Mouse (Mus musculus) adrenal gland, postnatal 25 days (tissue): ENCODE measurements around the gene Psmc3. TPM values are rescaled to one million over a fixed set of nuclear protein-coding genes. Genes with fewer than 3 reads are reported as not detected.

Source experiments
- DNase-seq: peaks from one replicate; pipeline ENCODE4 v3.0.0; 2021; ENCODE audit warnings: mixed read lengths
- total RNA-seq: library from RNA; stranded (reverse); gene quantifications from 2 replicates; pipeline ENCODE4 v1.2.3, GENCODE M21; 2021

The Psmc3 gene
- total RNA-seq, 1 experiment from 2014 or later = 203 TPM

DNA sequence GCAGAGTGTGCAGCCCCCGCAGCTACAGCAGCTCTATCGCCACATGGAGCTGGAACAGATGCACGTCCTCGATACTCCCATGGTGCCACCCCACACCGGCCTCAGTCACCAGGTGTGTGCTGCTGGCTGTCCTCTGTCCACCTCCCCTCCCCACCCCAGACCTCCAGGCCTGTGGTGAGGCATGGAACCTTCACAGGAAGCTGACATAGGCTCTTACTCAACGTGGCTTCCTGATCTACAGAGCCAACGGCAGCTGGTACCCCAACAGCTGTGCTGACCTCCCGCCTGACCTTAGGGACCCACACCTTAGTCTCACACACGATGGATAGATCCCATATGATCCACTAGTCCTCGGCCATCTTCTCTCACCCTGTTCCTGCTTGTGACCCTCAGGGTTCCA lies 59.5 kb downstream of the Psmc3 start:
- no peak for DNase-seq

GRCm38 (mm10) chr2:91113852-91114251 lies 60.0 kb downstream of the Psmc3 start:
- no peak for DNase-seq

GRCm38 (mm10) chr2:91114781-91115577 lies 61.2 kb downstream of the Psmc3 start:
- peak; percentile 98 for DNase-seq

DNA sequence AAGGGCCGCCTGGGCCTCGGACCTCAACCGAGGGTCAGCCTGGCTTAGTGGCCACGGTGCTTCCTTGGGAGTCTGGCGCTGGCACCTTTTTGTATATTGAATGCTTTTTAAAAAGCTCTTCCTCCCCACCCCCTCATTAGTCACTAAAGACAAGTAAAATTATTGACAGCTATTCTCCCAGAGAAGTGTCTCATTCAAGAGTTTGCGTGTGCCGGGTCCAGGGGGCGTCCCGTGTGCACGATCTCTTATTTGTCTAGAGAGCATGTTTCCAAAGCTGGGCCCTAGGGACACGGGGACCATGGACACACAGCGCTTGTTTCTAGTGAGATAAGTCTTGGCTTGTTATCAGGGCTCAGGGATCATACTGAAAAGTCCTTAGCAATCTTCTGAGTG lies 61.8 kb downstream of the Psmc3 start:
- no peak for DNase-seq

Other genes with a start within 250 kb of the Psmc3 start
- 248 and 259 TPM in 2 replicates for gene Mtch2, start 206.9 kb upstream of the Psmc3 start, total RNA-seq
- 1.00 and 1.9 TPM in 2 replicates for gene C1qtnf4, start 168.1 kb upstream of the Psmc3 start, total RNA-seq
- gene Kbtbd4, start 149.3 kb upstream of the Psmc3 start, total RNA-seq = 30.9 and 36.0 TPM in 2 replicates
- 313 and 358 TPM in 2 replicates for gene Ndufs3, start 149.2 kb upstream of the Psmc3 start, total RNA-seq
- gene Celf1, start 113.6 kb upstream of the Psmc3 start, total RNA-seq = 92.6 and 96.8 TPM in 2 replicates
- gene Rapsn, start 18.4 kb upstream of the Psmc3 start, total RNA-seq = 2.1 and 2.9 TPM in 2 replicates
- 31.2 and 32.7 TPM in 2 replicates for gene Slc39a13, start 16.4 kb downstream of the Psmc3 start, total RNA-seq
- gene Spi1, start 28.4 kb downstream of the Psmc3 start, total RNA-seq = 3.0 and 3.3 TPM in 2 replicates
- gene Mybpc3, start 64.1 kb downstream of the Psmc3 start, total RNA-seq = not detected in 2 replicates
- 21.0 and 22.9 TPM in 2 replicates for gene Madd, start 129.8 kb downstream of the Psmc3 start, total RNA-seq
- 16.7 and 22.7 TPM in 2 replicates for gene Nr1h3, start 148.8 kb downstream of the Psmc3 start, total RNA-seq
- gene Acp2, start 148.9 kb downstream of the Psmc3 start, total RNA-seq = 34.0 and 41.8 TPM in 2 replicates
- 10.4 and 13.2 TPM in 2 replicates for gene Ddb2, start 183.0 kb downstream of the Psmc3 start, total RNA-seq
- gene Pacsin3, start 201.9 kb downstream of the Psmc3 start, total RNA-seq = 134 and 152 TPM in 2 replicates
- 107 and 108 TPM in 2 replicates for gene Arfgap2, start 211.0 kb downstream of the Psmc3 start, total RNA-seq